Mouse (Mus musculus) Patski (cell line): ENCODE measurements around the gene Gm21863. TPM values are rescaled to one million over a fixed set of nuclear protein-coding genes. Genes with fewer than 3 reads are reported as not detected.
"Not testable (repeated sequence)": the region's sequence is repeated elsewhere in the genome, so short reads cannot be mapped to it uniquely, and the experiment has no call there.

Experiments used
- ATAC-seq: fragments of 100-300 bp; one replicate; pipeline ENCODE4 v1.8.0; 2021
- CTCF ChIA-PET: fragments of 350-600 bp; sonication (Branson Sonifier 250); formaldehyde crosslinking; loops from one replicate; lab custom pipeline; 2022; ENCODE audit warnings: inconsistent platforms; lab: Charles Lee
- POLR2A ChIA-PET: fragments of 350-600 bp; sonication (Branson Sonifier 250); formaldehyde crosslinking; loops from one replicate; lab custom pipeline; 2022; ENCODE audit warnings: antibody characterized with exemption, inconsistent platforms; lab: Charles Lee
- DNase-seq: peaks from one replicate; pipeline ENCODE4 v3.0.0-alpha.2; 2011; ENCODE audit warnings: low read depth, low spot score
- H3K27me3 ChIP-seq: fragments of 371-371 bp; one replicate; pipeline ENCODE4 v1.5.1; 2021
- CTCF ChIP-seq: fragments of 100-300 bp; IDR thresholded peaks from one replicate; pipeline ENCODE4 v1.5.1; 2021
- in situ Hi-C: fragments of 300-500 bp; cut with MboI; formaldehyde crosslinking; loops from 3 replicates; pipeline ENCODE4 v1.11.1; 2018; ENCODE audit warnings: low pct_unique_long_range_greater_than_20kb, mixed read lengths
- polyA plus RNA-seq: library from polyadenylated mRNA; unstranded; gene quantifications from one replicate; pipeline ENCODE4 v1.2.3, GENCODE M21; 2021

The Gm21863 gene
- polyA plus RNA-seq = not detected

- POLR2A ChIA-PET, DNase-seq: not testable (repeated sequence)
Measured at GRCm38 (mm10) chr12:19953869-19954555, at the start of gene Gm21863. Gene Gm21863 (plus strand): TSS chr12:19954505.

GRCm38 (mm10) chr12:19928049-19928448 lies 26.3 kb upstream of the Gm21863 start:
- in situ Hi-C loops = loop anchor here (25.0 kb wide), 1 partner anchor 741 kb away; no protein-coding TSS in a partner anchor
- peak; percentile 9 for TF ChIP-seq CTCF
- DNase-seq, CTCF ChIA-PET, H3K27me3 ChIP-seq, POLR2A ChIA-PET, ATAC-seq: not testable (repeated sequence)

More at GRCm38 (mm10) chr12:19953869-19954555, at the start of gene Gm21863:
- H3K27me3 ChIP-seq, CTCF ChIA-PET, ATAC-seq, in situ Hi-C loops: not testable (repeated sequence)
